Mouse (Mus musculus) liver, adult 2 months (tissue): ENCODE measurements at regions not wholly inside any gene's neighbourhood (a gene's known extent, or its start where the extent isn't known, plus 50 kb on each side); places are given as distances from the start of the nearest gene placed in this dataset.

Experiments
- DNase-seq: peaks from one replicate; pipeline ENCODE4 v3.0.0-alpha.2; 2011; ENCODE audit warnings: low read depth, low spot score; ENCODE audit errors: extremely low read depth
- H3K27ac ChIP-seq: fragments of 200-500 bp; replicated peaks from 2 replicates; pipeline ENCODE4 v1.5.1; 2012; ENCODE audit warnings: low read depth, mild to moderate bottlenecking, control low read depth, inconsistent platforms, low read length; ENCODE audit not compliant: insufficient read depth
- H3K27me3 ChIP-seq: fragments of 200-500 bp; 2 replicates; pipeline ENCODE4 v1.6.1; 2012; ENCODE audit warnings: mild to moderate bottlenecking, moderate library complexity, low read length, inconsistent platforms; ENCODE audit not compliant: control insufficient read depth, insufficient read depth
- H3K36me3 ChIP-seq: fragments of 200-500 bp; 2 replicates; pipeline ENCODE4 v1.6.1; 2012; ENCODE audit warnings: low read length, inconsistent platforms; ENCODE audit not compliant: control insufficient read depth, insufficient read depth
- H3K4me1 ChIP-seq: fragments of 200-500 bp; 2 replicates; pipeline ENCODE4 v1.6.1; 2011; ENCODE audit warnings: low read length; ENCODE audit not compliant: control insufficient read depth, insufficient read depth
- H3K4me3 ChIP-seq: fragments of 200-500 bp; 2 replicates; pipeline ENCODE4 v1.5.1; 2011; ENCODE audit warnings: low read depth, mild to moderate bottlenecking, control low read depth, low read length, moderate library complexity; ENCODE audit not compliant: insufficient read depth
- H3K79me2 ChIP-seq: fragments of 200-500 bp; 2 replicates; pipeline ENCODE4 v1.6.1; 2012; ENCODE audit warnings: inconsistent platforms, mild to moderate bottlenecking, low read length, moderate library complexity; ENCODE audit not compliant: control insufficient read depth, insufficient read depth
- H3K9ac ChIP-seq: fragments of 200-500 bp; 2 replicates; pipeline ENCODE4 v1.6.1; 2012; ENCODE audit warnings: low read depth, mild to moderate bottlenecking, control low read depth, inconsistent platforms, low read length
- CTCF ChIP-seq: fragments of 200-500 bp; IDR thresholded peaks from 2 replicates; pipeline ENCODE4 v1.5.1; 2011; ENCODE audit warnings: low read depth, low read length, control low read depth
- POLR2A ChIP-seq: fragments of 200-500 bp; IDR thresholded peaks from 2 replicates; pipeline ENCODE4 v1.6.1; 2011; ENCODE audit warnings: low read length, control low read depth; ENCODE audit not compliant: insufficient read depth; ENCODE audit errors: extremely low read depth
- WGBS: fragments of 180-500 bp; shearing (Covaris S2); methylation state at CpG from one replicate; pipeline ENCODE4 v1.1.7; 2018; 5-methylcytosine and 5-hydroxymethylcytosine counted together

- no peaks in the 10 kb centered on the region for H3K27me3 ChIP-seq
- no peaks in the 10 kb centered on the region for H3K36me3 ChIP-seq
- 78% methylated on average over 10 of the region's 10 CpGs for WGBS
- no peak for DNase-seq
- no peak overlapping the region for H3K9ac ChIP-seq
- no peaks in the 10 kb centered on the region for H3K4me1 ChIP-seq
- H3K79me2 ChIP-seq, result no peaks in the 10 kb centered on the region
- H3K4me3 ChIP-seq, result no peak overlapping the region
- TF ChIP-seq CTCF, result no peak
- TF ChIP-seq POLR2A, result no peak
- no peak overlapping the region for H3K27ac ChIP-seq
Measured at GRCm38 (mm10) chr13:112166338-112166802, 121.9 kb upstream of the Ankrd55 start.

- WGBS, result 69% methylated on average over 3 of the region's 3 CpGs
- no peak overlapping the region for H3K27ac ChIP-seq
- H3K4me1 ChIP-seq, result no peaks in the 10 kb centered on the region
- no peak overlapping the region for H3K9ac ChIP-seq
- no peaks in the 10 kb centered on the region for H3K27me3 ChIP-seq
- no peak for TF ChIP-seq CTCF
- no peak for TF ChIP-seq POLR2A
- no peak overlapping the region for H3K4me3 ChIP-seq
- no peak for DNase-seq
- H3K36me3 ChIP-seq, result no peaks in the 10 kb centered on the region
- no peaks in the 10 kb centered on the region for H3K79me2 ChIP-seq
Measured at GRCm38 (mm10) chr13:112168468-112168867, 119.8 kb upstream of the Ankrd55 start.

- TF ChIP-seq POLR2A (no peak), CTCF (no peak)
- 92% methylated on average over 3 of the region's 3 CpGs for WGBS
- no peaks in the 10 kb centered on the region for H3K4me1 ChIP-seq
- no peaks in the 10 kb centered on the region for H3K36me3 ChIP-seq
- H3K4me3 ChIP-seq, result no peak overlapping the region
- no peaks in the 10 kb centered on the region for H3K79me2 ChIP-seq
- H3K27me3 ChIP-seq, result no peaks in the 10 kb centered on the region
- DNase-seq, result no peak
- H3K27ac ChIP-seq, result no peak overlapping the region
- H3K9ac ChIP-seq, result no peak overlapping the region
Measured at GRCm38 (mm10) chr13:112170872-112171271, 117.4 kb upstream of the Ankrd55 start.

- TF ChIP-seq CTCF (no peak), POLR2A (no peak)
- Histone ChIP-seq H3K9ac (no peak overlapping the region), H3K27ac (no peak overlapping the region), H3K4me3 (no peak overlapping the region), H3K36me3 (no peaks in the 10 kb centered on the region), H3K27me3 (no peaks in the 10 kb centered on the region), H3K79me2 (no peaks in the 10 kb centered on the region), H3K4me1 (no peaks in the 10 kb centered on the region)
- 90% methylated on average over 11 of the region's 11 CpGs for WGBS
- no peak for DNase-seq
Measured at GRCm38 (mm10) chr13:112171940-112172715, 116.1 kb upstream of the Ankrd55 start.

GRCm38 (mm10) chr13:112173973-112174372 lies 114.3 kb upstream of the Ankrd55 start:
- Histone ChIP-seq H3K4me3 (no peak overlapping the region), H3K27ac (no peak overlapping the region), H3K27me3 (no peaks in the 10 kb centered on the region), H3K9ac (no peak overlapping the region), H3K36me3 (no peaks in the 10 kb centered on the region), H3K79me2 (no peaks in the 10 kb centered on the region), H3K4me1 (no peaks in the 10 kb centered on the region)
- 96% methylated on average over 8 of the region's 8 CpGs for WGBS
- DNase-seq, result no peak
- no peak for TF ChIP-seq CTCF
- TF ChIP-seq POLR2A, result no peak

- H3K4me1 ChIP-seq, result no peaks in the 10 kb centered on the region
- H3K27me3 ChIP-seq, result no peaks in the 10 kb centered on the region
- H3K9ac ChIP-seq, result no peak overlapping the region
- 96% methylated on average over 4 of the region's 4 CpGs for WGBS
- no peak for DNase-seq
- H3K79me2 ChIP-seq, result no peaks in the 10 kb centered on the region
- no peak for TF ChIP-seq POLR2A
- no peak for TF ChIP-seq CTCF
- no peak overlapping the region for H3K27ac ChIP-seq
- H3K4me3 ChIP-seq, result no peak overlapping the region
- H3K36me3 ChIP-seq, result no peaks in the 10 kb centered on the region
Measured at GRCm38 (mm10) chr13:112178031-112178430, 110.2 kb upstream of the Ankrd55 start.
